Mouse (Mus musculus) embryonic fibroblast, embryonic 13.5 days (primary cell): ENCODE data around the gene Atoh7. TPM values are rescaled to one million over a fixed set of nuclear protein-coding genes. Genes with fewer than 3 reads are reported as not detected.

Experiments
- H3K27ac ChIP-seq: 2 replicates; pipeline ENCODE4 v1.5.1; 2012; ENCODE audit warnings: low read length, control low read depth, inconsistent platforms; ENCODE audit not compliant: insufficient read depth
- H3K4me1 ChIP-seq: 2 replicates; pipeline ENCODE4 v1.6.1; 2011; ENCODE audit warnings: low read length; ENCODE audit not compliant: control insufficient read depth, insufficient read depth
- H3K4me3 ChIP-seq: 2 replicates; pipeline ENCODE4 v1.5.1; 2011; ENCODE audit warnings: mild to moderate bottlenecking, control low read depth, low read length; ENCODE audit not compliant: insufficient read depth
- CTCF ChIP-seq: IDR thresholded peaks from 2 replicates; pipeline ENCODE4 v1.5.1; 2011; ENCODE audit warnings: mild to moderate bottlenecking, control low read depth, low read length, moderate library complexity, borderline replicate concordance; ENCODE audit not compliant: insufficient read depth
- POLR2A ChIP-seq: IDR thresholded peaks from 2 replicates; pipeline ENCODE4 v1.6.1; 2011; ENCODE audit warnings: low read depth, mild to moderate bottlenecking, control low read depth, low read length, moderate library complexity
- polyA plus RNA-seq: library from polyadenylated mRNA; stranded (reverse); fragments of >200 nt; gene quantifications from 2 replicates; pipeline ENCODE4 v1.2.4, GENCODE M21; 2011; ENCODE audit warnings: low read depth; ENCODE audit not compliant: missing spikeins, insufficient read length

Atoh7 gene
- polyA plus RNA-seq, 1 experiment, result not detected

DNA sequence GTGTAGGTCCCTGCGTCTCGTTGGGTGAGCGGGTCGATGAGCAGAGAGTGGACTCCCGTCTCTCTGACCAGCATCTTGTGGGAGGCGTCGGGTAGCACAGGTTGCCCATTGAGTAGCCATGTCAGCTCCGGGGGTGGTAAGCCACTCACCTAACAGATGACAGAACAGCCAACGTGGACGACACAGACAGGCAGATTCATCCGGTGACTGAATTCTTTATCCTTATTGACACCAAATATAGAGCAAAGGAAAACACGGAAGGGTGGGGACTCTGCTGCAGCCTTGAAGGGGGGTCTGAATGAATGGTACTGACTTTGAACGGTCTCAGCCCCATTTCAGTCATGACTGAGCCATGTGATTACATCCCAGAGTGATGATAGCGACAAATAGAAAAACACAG is 22.5 kb downstream of the Atoh7 start:
- Histone ChIP-seq H3K4me1 (no peaks in the 10 kb centered on the region), H3K4me3 (no peak overlapping the region), H3K27ac (no peak overlapping the region)
- TF ChIP-seq CTCF, result no peak
- TF ChIP-seq POLR2A, result no peak

DNA sequence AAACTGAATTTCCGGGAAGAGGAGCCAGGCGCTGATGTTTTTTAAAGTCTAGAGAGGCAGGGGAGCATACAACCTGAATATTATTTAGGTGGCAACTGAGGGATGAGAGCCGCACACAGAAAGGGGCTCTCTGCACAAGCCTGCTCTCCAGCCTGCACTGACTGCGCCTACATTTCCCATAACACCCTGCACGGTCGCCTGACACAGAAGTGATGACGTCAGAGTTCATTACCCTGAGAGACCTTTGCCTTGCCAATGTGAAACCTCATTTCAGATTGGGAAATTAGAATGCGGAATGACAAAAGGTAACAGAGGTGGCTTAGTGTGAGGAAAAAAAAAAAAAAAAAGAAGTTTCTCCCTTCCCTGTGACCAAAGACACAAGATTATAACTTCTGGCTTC is 23.1 kb downstream of the Atoh7 start:
- H3K4me1 ChIP-seq, result no peaks in the 10 kb centered on the region
- no peak overlapping the region for H3K27ac ChIP-seq
- no peak for TF ChIP-seq POLR2A
- TF ChIP-seq CTCF, result no peak
- no peak overlapping the region for H3K4me3 ChIP-seq

DNA sequence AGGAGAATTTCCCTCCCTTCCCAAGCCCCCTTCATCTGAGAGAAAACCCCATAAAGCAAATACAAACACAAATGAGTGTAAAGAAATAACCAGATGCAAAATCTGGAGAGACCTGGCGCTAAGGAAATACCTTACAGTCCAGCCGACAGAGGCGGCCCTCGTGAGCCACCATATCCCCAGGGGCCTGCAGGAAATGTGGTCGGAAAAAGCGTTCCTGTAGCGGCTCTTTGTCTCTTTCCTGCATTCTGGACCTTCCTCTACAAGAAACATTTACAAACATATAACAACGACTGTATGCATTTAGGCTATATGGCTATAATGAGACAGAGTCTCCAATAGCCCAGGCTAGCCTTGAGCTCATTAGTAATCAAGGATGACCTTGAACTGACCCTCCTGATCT is 23.7 kb downstream of the Atoh7 start:
- Histone ChIP-seq H3K4me1 (no peaks in the 10 kb centered on the region), H3K27ac (no peak overlapping the region), H3K4me3 (no peak overlapping the region)
- TF ChIP-seq CTCF (no peak), POLR2A (no peak)

DNA sequence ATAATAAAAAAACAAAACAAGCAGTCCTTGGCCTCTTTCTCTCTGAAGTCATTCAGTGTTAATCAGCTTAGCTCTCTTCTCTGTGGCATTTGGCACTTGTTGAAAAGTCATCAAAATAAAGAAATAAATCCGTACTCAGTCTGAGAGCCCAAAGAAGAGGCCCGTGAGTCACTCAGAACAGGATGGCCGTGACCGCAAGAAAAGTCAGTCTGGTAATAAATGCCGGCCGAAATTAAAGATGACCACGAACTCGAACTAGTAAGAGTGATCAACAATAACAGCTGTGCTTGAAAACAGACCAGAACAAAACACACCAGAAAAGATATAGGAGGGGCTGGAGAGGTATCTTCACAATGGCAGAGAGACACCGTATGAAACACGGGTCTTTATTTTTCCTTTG is 24.6 kb downstream of the Atoh7 start:
- no peak overlapping the region for H3K4me3 ChIP-seq
- TF ChIP-seq CTCF (no peak), POLR2A (no peak)
- H3K27ac ChIP-seq, result no peak overlapping the region
- H3K4me1 ChIP-seq, result no peaks in the 10 kb centered on the region

DNA sequence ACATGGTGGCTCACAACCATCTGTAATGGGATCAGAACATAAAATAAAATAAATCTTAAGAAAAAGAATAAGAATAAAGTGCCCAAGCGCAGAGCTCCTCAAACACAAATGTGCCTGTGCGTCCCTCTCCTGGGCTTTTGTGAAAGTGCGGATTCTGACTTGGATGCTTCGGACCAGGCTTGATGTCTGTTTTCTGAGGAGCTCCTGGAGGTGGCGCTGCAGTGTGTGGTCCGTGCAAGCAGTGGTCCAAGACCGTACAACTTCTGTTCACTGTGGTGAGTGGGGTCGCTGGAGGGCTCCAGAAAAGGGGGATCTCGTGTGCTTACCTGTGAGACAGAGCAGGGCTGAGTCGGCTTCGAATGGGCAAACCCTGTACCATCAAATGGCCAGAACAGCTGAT is 25.9 kb downstream of the Atoh7 start:
- H3K4me3 ChIP-seq, result no peak overlapping the region
- TF ChIP-seq CTCF (no peak), POLR2A (no peak)
- H3K27ac ChIP-seq, result no peak overlapping the region

DNA sequence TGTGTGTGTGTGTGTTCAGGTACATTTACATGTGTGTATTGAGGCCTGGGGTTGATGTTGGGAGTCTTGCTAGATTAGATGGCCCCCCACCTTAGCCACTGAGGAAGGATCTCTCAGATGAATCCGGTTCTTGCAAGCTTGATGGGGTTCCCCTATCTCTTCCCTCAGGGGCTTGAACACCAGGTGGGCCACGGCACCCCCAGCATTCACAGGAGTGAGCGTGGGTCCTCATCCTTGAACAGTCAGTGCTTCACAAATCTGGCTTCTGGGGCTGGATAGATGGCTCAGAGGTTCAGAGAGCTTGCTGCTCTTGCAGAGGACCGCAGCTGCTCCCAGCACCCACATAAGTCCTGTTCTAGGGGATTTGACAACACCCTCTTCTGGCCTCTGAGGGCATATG is 26.7 kb downstream of the Atoh7 start:
- no peak for TF ChIP-seq CTCF
- TF ChIP-seq POLR2A, result no peak
- Histone ChIP-seq H3K4me3 (no peak overlapping the region), H3K27ac (no peak overlapping the region), H3K4me1 (no peaks in the 10 kb centered on the region)

More for the DNA sequence above, 25.9 kb downstream of the Atoh7 start:
- no peaks in the 10 kb centered on the region for H3K4me1 ChIP-seq

DNA sequence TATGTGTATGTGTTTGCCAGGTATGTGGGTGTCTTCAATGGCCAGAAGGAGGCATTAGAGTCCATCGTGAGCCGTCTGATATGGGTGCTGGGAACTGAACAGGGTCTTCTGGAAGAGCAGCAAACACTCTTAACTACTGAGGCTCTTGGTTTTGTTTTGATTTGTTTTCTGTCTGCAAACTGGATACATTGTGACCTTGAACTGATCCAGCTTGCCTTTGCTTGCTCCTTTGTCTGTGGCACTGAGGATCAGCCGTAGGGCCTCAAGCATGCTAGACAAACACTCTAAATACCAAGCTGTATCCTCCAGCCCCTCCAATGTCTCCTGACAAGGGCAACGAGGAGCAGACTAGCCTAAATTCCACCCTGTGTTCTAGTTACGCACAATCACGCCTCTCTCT is 27.7 kb downstream of the Atoh7 start:
- Histone ChIP-seq H3K27ac (no peak overlapping the region), H3K4me1 (no peaks in the 10 kb centered on the region), H3K4me3 (no peak overlapping the region)
- TF ChIP-seq CTCF (no peak), POLR2A (no peak)

DNA sequence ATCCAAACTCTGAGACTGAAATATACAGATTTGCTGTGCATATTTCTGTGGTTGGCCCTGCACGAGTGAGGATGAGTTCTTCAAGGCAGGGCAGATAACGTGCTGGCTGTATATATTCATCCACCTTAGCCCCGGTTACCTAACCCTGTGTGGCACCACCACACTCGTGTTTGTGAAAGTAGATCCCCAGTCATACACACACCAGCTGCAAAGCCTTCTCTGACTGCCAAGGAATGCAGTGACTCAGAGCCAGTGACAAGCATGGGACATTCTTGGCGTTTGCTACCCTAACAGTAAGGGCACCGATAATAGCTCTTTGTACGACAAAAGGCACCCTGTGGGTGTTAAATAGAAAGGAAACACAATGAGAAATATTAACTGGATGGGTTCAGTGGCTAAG is 28.8 kb downstream of the Atoh7 start:
- Histone ChIP-seq H3K4me3 (no peak overlapping the region), H3K4me1 (no peaks in the 10 kb centered on the region), H3K27ac (no peak overlapping the region)
- TF ChIP-seq CTCF, result no peak

DNA sequence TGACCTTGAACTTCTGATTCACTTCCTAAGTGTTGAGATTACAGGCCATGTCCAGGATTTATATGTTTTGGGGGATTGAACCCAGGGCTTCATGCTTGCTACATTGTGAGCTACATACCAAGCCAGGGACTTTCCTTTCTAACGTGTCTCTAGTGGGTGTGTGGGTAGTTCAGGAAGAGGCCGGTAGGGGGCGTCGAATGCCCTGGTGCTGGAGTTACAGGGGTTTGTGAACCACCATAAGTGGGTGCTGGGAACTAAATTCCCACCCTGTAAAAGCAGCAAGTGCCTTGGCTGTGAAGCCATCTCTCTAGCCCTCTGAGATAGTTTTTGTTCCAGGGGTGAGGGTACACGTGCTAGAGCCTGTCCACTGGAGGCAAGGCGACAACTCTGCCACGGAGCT is 31.0 kb downstream of the Atoh7 start:
- Histone ChIP-seq H3K4me1 (no peaks in the 10 kb centered on the region), H3K27ac (no peak overlapping the region), H3K4me3 (no peak overlapping the region)
- TF ChIP-seq CTCF (no peak), POLR2A (no peak)

DNA sequence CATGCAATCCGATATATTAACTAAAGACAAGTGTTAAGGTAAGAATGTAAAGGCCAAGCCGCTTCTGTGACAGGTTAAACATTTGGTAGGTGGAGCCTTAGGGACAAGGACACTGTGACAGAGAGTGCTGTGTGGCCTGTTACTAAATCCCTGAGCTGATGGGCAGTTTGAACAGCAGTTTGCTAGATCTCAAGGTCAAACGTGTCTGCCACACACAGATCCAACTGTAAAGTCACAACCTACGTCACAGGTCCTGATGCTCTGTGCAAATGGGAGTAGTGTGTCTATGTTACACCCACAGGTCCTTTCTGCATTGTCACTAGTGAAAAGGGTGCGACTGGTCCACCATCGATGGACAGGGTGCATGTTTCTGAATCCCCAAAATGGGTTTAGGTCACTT is 32.9 kb downstream of the Atoh7 start:
- Histone ChIP-seq H3K27ac (no peak overlapping the region), H3K4me3 (no peak overlapping the region), H3K4me1 (no peaks in the 10 kb centered on the region)
- TF ChIP-seq CTCF, result no peak
- TF ChIP-seq POLR2A, result no peak

DNA sequence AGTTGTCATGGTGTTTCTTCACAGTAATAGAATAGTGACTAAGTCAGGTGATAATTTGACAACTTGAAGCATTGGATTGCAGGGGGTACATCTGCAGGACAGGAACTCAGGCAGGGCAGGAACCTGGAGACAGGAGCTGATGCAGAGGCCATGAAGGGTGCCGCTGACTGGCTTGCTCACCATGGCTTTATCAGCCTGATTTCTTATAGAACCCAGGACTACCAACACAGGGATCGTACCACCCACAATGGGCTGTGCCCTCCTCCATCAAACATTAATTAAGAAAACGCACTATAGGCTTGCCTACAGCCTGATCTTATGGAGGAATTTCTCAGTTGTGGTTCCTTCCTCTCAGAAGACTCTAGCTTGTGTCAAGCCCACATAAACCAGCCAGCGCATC is 33.9 kb downstream of the Atoh7 start:
- H3K4me1 ChIP-seq, result no peaks in the 10 kb centered on the region
- no peak overlapping the region for H3K27ac ChIP-seq
- TF ChIP-seq CTCF (no peak), POLR2A (no peak)
- H3K4me3 ChIP-seq, result no peak overlapping the region

DNA sequence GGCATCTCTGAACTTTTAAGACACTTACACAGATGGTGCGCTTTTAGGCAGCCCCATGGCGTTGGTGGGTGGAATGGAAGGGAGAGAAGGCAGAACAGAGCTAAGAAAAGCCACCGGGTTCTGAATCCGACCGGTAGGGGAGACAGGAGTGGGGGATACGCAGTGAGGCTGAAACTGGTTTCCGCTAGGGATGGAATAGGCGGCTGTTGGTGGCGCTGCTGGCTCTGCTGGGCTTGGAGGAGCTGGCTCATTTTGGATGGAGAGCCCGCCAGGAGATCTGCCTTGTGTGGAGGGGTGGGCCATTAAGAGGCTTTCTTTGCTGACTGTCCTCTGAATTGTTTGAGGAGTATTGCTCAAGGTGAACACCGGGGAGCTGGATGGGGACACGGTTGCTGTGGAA is 36.2 kb downstream of the Atoh7 start:
- no peak overlapping the region for H3K27ac ChIP-seq
- TF ChIP-seq POLR2A (no peak), CTCF (no peak)
- H3K4me1 ChIP-seq, result no peaks in the 10 kb centered on the region
- H3K4me3 ChIP-seq, result no peak overlapping the region
